Mouse (Mus musculus) cortical plate, adult 2 months (tissue): ENCODE data around the gene Gm36210.
A peak's percentile ranks its signal among the peaks of the same experiment; 100 is the strongest.

Experiments
- CTCF ChIP-seq: fragments of 200-500 bp; IDR thresholded peaks from 2 replicates; pipeline ENCODE4 v1.5.1; 2011; ENCODE audit warnings: mild to moderate bottlenecking, control low read depth, low read length; ENCODE audit not compliant: insufficient read depth; ENCODE audit errors: extremely low read depth
- POLR2A ChIP-seq: fragments of 200-500 bp; IDR thresholded peaks from 2 replicates; pipeline ENCODE4 v1.6.1; 2011; ENCODE audit warnings: mild to moderate bottlenecking, low read length, control low read depth; ENCODE audit not compliant: insufficient read depth; ENCODE audit errors: extremely low read depth

GRCm38 (mm10) chr7:4876753-4877221 lies 29.5 kb downstream of the Gm36210 start, which contains the start of gene Isoc2a:
- peak; percentile 87 for TF ChIP-seq POLR2A
- no peak for TF ChIP-seq CTCF
